ENCODE assay signal across 8 mouse cellular contexts in genomic region chr7:67803015-67803856, GRCm38 (mm10). TPM values are rescaled to one million over a fixed set of nuclear protein-coding genes. Genes with fewer than 3 reads are reported as not detected.
DNase-seq lines count a peak whose midpoint lies in the region; ATAC-seq and TF ChIP-seq lines count a peak whose summit lies in the region.

No protein-coding gene starts in this region.

- no peak overlapping the region for H3K27ac ChIP-seq in hindbrain, embryonic 12.5 days
- H3K27ac ChIP-seq in lung, postnatal 0 days (ENCODE audit: low read length), result no peak overlapping the region

- POLR2A ChIA-PET in Patski (lab: Charles Lee), result interaction anchor here (0.8 to 0.9 kb wide), 2 partner anchors 32 to 149 kb away, joined by 3 read pairs; no protein-coding TSS in a partner anchor

- TF ChIP-seq CTCF in Patski (IDR thresholded peaks at IDR 0.05), result peak; percentile 99
- peak; percentile 99 for TF ChIP-seq CTCF in lung, postnatal 0 days (IDR thresholded peaks at IDR 0.05)

- peak overlapping the region; percentile 54 for H3K4me2 ChIP-seq in hindbrain, embryonic 12.5 days (replicated peaks)
- H3K4me2 ChIP-seq in lung, postnatal 0 days (replicated peaks; ENCODE audit: low read depth, low read length), result peak overlapping the region; percentile 65

- peak overlapping the region; percentile 31 for H3K4me3 ChIP-seq in hindbrain, embryonic 12.5 days
- H3K4me3 ChIP-seq in lung, postnatal 0 days (ENCODE audit: low read depth, low read length), result peak overlapping the region; percentile 32

- no peak for DNase-seq in Patski (ENCODE audit: low read depth, low spot score)
- peak; percentile 94 to 97 for DNase-seq in cerebellum, postnatal 10 days
- DNase-seq in frontal cortex, postnatal 14 days (ENCODE audit: low spot score in 2 of 2), result peak; percentile 44 to 77
- peak; percentile 86 to 91 for DNase-seq in layer of hippocampus, postnatal 10 days (ENCODE audit: low spot score in 2 of 2)
- peak; percentile 92 for DNase-seq in lung, postnatal 0 days (ENCODE audit: low spot score)
- DNase-seq in ovary, postnatal 14 days (ENCODE audit: low spot score), result peak; percentile 95
- peak; percentile 85 for DNase-seq in thymus, postnatal 14 days

- peak; percentile 82 for ATAC-seq in Patski
- peak; percentile 79 for ATAC-seq in hindbrain, embryonic 12.5 days (ENCODE audit: low FRiP score)
- ATAC-seq in lung, postnatal 0 days, result peak; percentile 89

- CTCF ChIA-PET in Patski (lab: Charles Lee), result interaction anchor here (0.8 to 1.7 kb wide), 8 partner anchors 14 to 499 kb away, joined by 3 to 10 read pairs (median 6); no protein-coding TSS in a partner anchor

- H3K9me3 ChIP-seq in hindbrain, embryonic 12.5 days (replicated peaks), result no peaks in the 10 kb centered on the region
- H3K9me3 ChIP-seq in lung, postnatal 0 days (ENCODE audit: low read length), result no peaks in the 10 kb centered on the region

- WGBS in hindbrain, embryonic 12.5 days, result 14% methylated on average over 28 of the region's 28 CpGs
- WGBS in lung, postnatal 0 days, result 11% methylated on average over 26 of the region's 28 CpGs

- TF ChIP-seq EP300 in lung, postnatal 0 days (IDR thresholded peaks at IDR 0.05), result no peak

- peaks cover 11% of the 10 kb centered on the region for H3K4me1 ChIP-seq in hindbrain, embryonic 12.5 days
- H3K4me1 ChIP-seq in lung, postnatal 0 days (ENCODE audit: insufficient read depth, low read depth, low read length), result no peaks in the 10 kb centered on the region

- H3K9ac ChIP-seq in hindbrain, embryonic 12.5 days, result peak overlapping the region; percentile 38; the same call in 1 of the 2 replicates
- no peak overlapping the region for H3K9ac ChIP-seq in lung, postnatal 0 days (replicated peaks; ENCODE audit: low read depth)

- H3K36me3 ChIP-seq in hindbrain, embryonic 12.5 days, result no peaks in the 10 kb centered on the region
- H3K36me3 ChIP-seq in lung, postnatal 0 days (ENCODE audit: insufficient read depth, low read length), result no peaks in the 10 kb centered on the region

- in situ Hi-C loops in Patski (cut with MboI; ENCODE audit: low pct_unique_long_range_greater_than_20kb), result loop anchor here (5.0 kb wide), 2 partner anchors 144 to 329 kb away; no protein-coding TSS in a partner anchor

- H3K27me3 ChIP-seq in Patski, result no peaks in the 10 kb centered on the region
- peaks cover 10% of the 10 kb centered on the region; the same call in 1 of the 2 replicates for H3K27me3 ChIP-seq in hindbrain, embryonic 12.5 days
- no peaks in the 10 kb centered on the region for H3K27me3 ChIP-seq in lung, postnatal 0 days (replicated peaks; ENCODE audit: insufficient read depth, low read length)

RNA-seq across cellular contexts. Expression of gene Synm, which starts 43.7 kb away (rescaled TPM):
- 5.9 TPM for polyA plus RNA-seq in Patski (2021)
- polyA plus RNA-seq in hindbrain, embryonic 12.5 days (2016; fragmentation: Nextera tagmentation; extraction: Ambion mirVana), result 5.9 and 6.8 TPM in 2 replicates
- 10 to 100 TPM; 26.8 to 29.4 TPM for total RNA-seq in layer of hippocampus, postnatal 10 days (2021)
- 6.5 and 8.1 TPM in 2 replicates for polyA plus RNA-seq in lung, postnatal 0 days (2015; fragmentation: Nextera tagmentation; extraction: Ambion mirVana)
